Mouse (Mus musculus) hindbrain, embryonic 16.5 days (tissue): ENCODE measurements around the gene M1ap. TPM values are rescaled to one million over a fixed set of nuclear protein-coding genes. Genes with fewer than 3 reads are reported as not detected.

Experiments
- ATAC-seq: fragments of 200-750 bp; cut with Nextera tagmentation; 2 replicates; pipeline ENCODE4 v1.8.0; 2017; ENCODE audit warnings: moderate TSS enrichment, moderate library complexity
- H3K27ac ChIP-seq: fragments of 300-500 bp; sonication (generic); 2 replicates; pipeline ENCODE4 v1.5.1; 2014; ENCODE audit warnings: low read depth, mild to moderate bottlenecking, control low read depth, low read length, moderate library complexity
- H3K27me3 ChIP-seq: fragments of 300-500 bp; sonication (generic); replicated peaks from 2 replicates; pipeline ENCODE4 v1.6.1; 2014; ENCODE audit warnings: low read length; ENCODE audit not compliant: control insufficient read depth, insufficient read depth
- H3K36me3 ChIP-seq: fragments of 300-500 bp; sonication (generic); 2 replicates; pipeline ENCODE4 v1.6.1; 2014; ENCODE audit warnings: mild to moderate bottlenecking, low read length, moderate library complexity, mixed read lengths; ENCODE audit not compliant: control insufficient read depth, insufficient read depth
- H3K4me1 ChIP-seq: fragments of 300-500 bp; sonication (generic); 2 replicates; pipeline ENCODE4 v1.6.1; 2014; ENCODE audit warnings: low read depth, low read length; ENCODE audit not compliant: control insufficient read depth, insufficient read depth
- H3K4me2 ChIP-seq: fragments of 300-500 bp; sonication (generic); 2 replicates; pipeline ENCODE4 v1.6.1; 2014; ENCODE audit warnings: mild to moderate bottlenecking, low read length, control low read depth, moderate library complexity
- H3K4me3 ChIP-seq: fragments of 300-500 bp; sonication (generic); 2 replicates; pipeline ENCODE4 v1.5.1; 2014; ENCODE audit warnings: mild to moderate bottlenecking, low read length, control low read depth, moderate library complexity
- H3K9ac ChIP-seq: fragments of 300-500 bp; sonication (generic); 2 replicates; pipeline ENCODE4 v1.6.1; 2014; ENCODE audit warnings: low read depth, mild to moderate bottlenecking, control low read depth, low read length, moderate library complexity
- H3K9me3 ChIP-seq: fragments of 300-500 bp; sonication (generic); 2 replicates; pipeline ENCODE4 v1.6.1; 2014; ENCODE audit warnings: mild to moderate bottlenecking, low read length, moderate library complexity; ENCODE audit not compliant: control insufficient read depth
- WGBS: fragments of 180-500 bp; shearing (Covaris S2); extraction: QIAGEN DNeasy Blood & Tissue Kit; methylation state at CpG from one replicate; pipeline ENCODE4 v1.1.7; 2014; 5-methylcytosine and 5-hydroxymethylcytosine counted together
- polyA plus RNA-seq: library from polyadenylated mRNA; unstranded; fragments of >200 nt; fragmentation: Nextera tagmentation; extraction: Ambion mirVana; gene quantifications from 2 replicates; pipeline ENCODE4 v1.2.1, GENCODE M21; 2015

The M1ap gene
- polyA plus RNA-seq, 1 experiment from 2014 or later: not detected

- ATAC-seq: no peak
- 89% methylated on average over 9 of the region's 9 CpGs for WGBS
- Histone ChIP-seq H3K9me3 (no peaks in the 10 kb centered on the region), H3K4me3 (no peak overlapping the region), H3K4me1 (no peaks in the 10 kb centered on the region), H3K36me3 (no peaks in the 10 kb centered on the region), H3K4me2 (no peak overlapping the region), H3K9ac (no peak overlapping the region), H3K27me3 (no peaks in the 10 kb centered on the region), H3K27ac (no peak overlapping the region)
Observed at GRCm38 (mm10) chr6:83023008-83023407, 76.3 kb downstream of the M1ap start.

- H3K4me3 ChIP-seq: no peak overlapping the region
- no peak overlapping the region for H3K9ac ChIP-seq
- H3K4me2 ChIP-seq: no peak overlapping the region
- ATAC-seq: no peak
- WGBS: 87% methylated on average over 2 of the region's 2 CpGs
- no peaks in the 10 kb centered on the region for H3K36me3 ChIP-seq
- no peaks in the 10 kb centered on the region for H3K9me3 ChIP-seq
- H3K27ac ChIP-seq: no peak overlapping the region
- H3K4me1 ChIP-seq: no peaks in the 10 kb centered on the region
- H3K27me3 ChIP-seq: no peaks in the 10 kb centered on the region
Observed at GRCm38 (mm10) chr6:83023786-83024185, 77.1 kb downstream of the M1ap start.

GRCm38 (mm10) chr6:83024421-83024820 lies 77.7 kb downstream of the M1ap start:
- no peaks in the 10 kb centered on the region for H3K27me3 ChIP-seq
- H3K36me3 ChIP-seq: no peaks in the 10 kb centered on the region
- 75% methylated on average over 4 of the region's 4 CpGs for WGBS
- no peaks in the 10 kb centered on the region for H3K4me1 ChIP-seq
- no peak overlapping the region for H3K4me3 ChIP-seq
- no peak for ATAC-seq
- no peak overlapping the region for H3K27ac ChIP-seq
- no peak overlapping the region for H3K4me2 ChIP-seq
- no peaks in the 10 kb centered on the region for H3K9me3 ChIP-seq
- H3K9ac ChIP-seq: no peak overlapping the region; the same call in 1 of the 2 replicates

GRCm38 (mm10) chr6:83025221-83025620 lies 78.5 kb downstream of the M1ap start:
- peaks cover 2% of the 10 kb centered on the region for H3K27me3 ChIP-seq
- no peak overlapping the region for H3K4me3 ChIP-seq
- no peak overlapping the region for H3K9ac ChIP-seq
- H3K9me3 ChIP-seq: no peaks in the 10 kb centered on the region
- no peak overlapping the region for H3K27ac ChIP-seq
- no peaks in the 10 kb centered on the region for H3K36me3 ChIP-seq
- 87% methylated on average over 4 of the region's 4 CpGs for WGBS
- H3K4me1 ChIP-seq: no peaks in the 10 kb centered on the region
- no peak for ATAC-seq
- no peak overlapping the region for H3K4me2 ChIP-seq

GRCm38 (mm10) chr6:83027293-83027692 lies 80.6 kb downstream of the M1ap start:
- H3K4me3 ChIP-seq: no peak overlapping the region
- H3K4me1 ChIP-seq: peaks cover under 1% of the 10 kb centered on the region; the same call in 1 of the 2 replicates
- 78% methylated on average over 8 of the region's 8 CpGs for WGBS
- H3K9me3 ChIP-seq: no peaks in the 10 kb centered on the region
- H3K27me3 ChIP-seq: peaks cover 14% of the 10 kb centered on the region
- H3K36me3 ChIP-seq: no peaks in the 10 kb centered on the region
- no peak for ATAC-seq
- H3K27ac ChIP-seq: no peak overlapping the region
- H3K4me2 ChIP-seq: no peak overlapping the region
- H3K9ac ChIP-seq: no peak overlapping the region

GRCm38 (mm10) chr6:83027706-83028105 lies 81.0 kb downstream of the M1ap start:
- H3K4me2 ChIP-seq: no peak overlapping the region

GRCm38 (mm10) chr6:83029777-83030176 lies 83.1 kb downstream of the M1ap start:
- H3K9me3 ChIP-seq: no peaks in the 10 kb centered on the region
- no peak overlapping the region for H3K4me2 ChIP-seq
- WGBS: 24% methylated on average over 10 of the region's 10 CpGs
- ATAC-seq: no peak
- H3K4me3 ChIP-seq: no peak overlapping the region
- H3K4me1 ChIP-seq: peaks cover 16% of the 10 kb centered on the region
- H3K36me3 ChIP-seq: no peaks in the 10 kb centered on the region
- H3K27ac ChIP-seq: no peak overlapping the region
- no peak overlapping the region for H3K9ac ChIP-seq
- H3K27me3 ChIP-seq: peaks cover 17% of the 10 kb centered on the region

More at GRCm38 (mm10) chr6:83027706-83028105, 81.0 kb downstream of the M1ap start:
- H3K9ac ChIP-seq: no peak overlapping the region
- no peak for ATAC-seq
- 52% methylated on average over 7 of the region's 9 CpGs for WGBS
- no peaks in the 10 kb centered on the region for H3K36me3 ChIP-seq
- H3K27ac ChIP-seq: no peak overlapping the region
- H3K4me3 ChIP-seq: no peak overlapping the region
- peaks cover 14% of the 10 kb centered on the region for H3K27me3 ChIP-seq
- no peaks in the 10 kb centered on the region for H3K9me3 ChIP-seq
- H3K4me1 ChIP-seq: peaks cover 5% of the 10 kb centered on the region; the same call in 1 of the 2 replicates

- no peak overlapping the region for H3K27ac ChIP-seq
- no peak overlapping the region for H3K4me2 ChIP-seq
- H3K4me1 ChIP-seq: peaks cover 16% of the 10 kb centered on the region
- peaks cover 17% of the 10 kb centered on the region for H3K27me3 ChIP-seq
- H3K36me3 ChIP-seq: no peaks in the 10 kb centered on the region
- no peaks in the 10 kb centered on the region for H3K9me3 ChIP-seq
- no peak for ATAC-seq
- H3K4me3 ChIP-seq: no peak overlapping the region
- H3K9ac ChIP-seq: no peak overlapping the region
- 63% methylated on average over 7 of the region's 7 CpGs for WGBS
Observed at GRCm38 (mm10) chr6:83031111-83031510, 84.4 kb downstream of the M1ap start.

- Histone ChIP-seq H3K4me3 (peak overlapping the region; percentile 46), H3K27ac (no peak overlapping the region), H3K4me1 (peaks cover 16% of the 10 kb centered on the region), H3K36me3 (no peaks in the 10 kb centered on the region), H3K9me3 (no peaks in the 10 kb centered on the region), H3K9ac (peak overlapping the region; percentile 55; the same call in 1 of the 2 replicates), H3K4me2 (peak overlapping the region; percentile 78), H3K27me3 (peaks cover 17% of the 10 kb centered on the region)
- no peak for ATAC-seq
- 19% methylated on average over 18 of the region's 18 CpGs for WGBS
Observed at GRCm38 (mm10) chr6:83031921-83032590, 85.4 kb downstream of the M1ap start.
